Mouse (Mus musculus) limb, embryonic 12.5 days (tissue): ENCODE results near the gene Npff. TPM values are rescaled to one million over a fixed set of nuclear protein-coding genes. Genes with fewer than 3 reads are reported as not detected.

Experiments
- ATAC-seq: fragments of 200-750 bp; cut with Nextera tagmentation; 2 replicates; pipeline ENCODE4 v1.8.0; 2017; ENCODE audit warnings: low read depth, moderate TSS enrichment; ENCODE audit not compliant: insufficient number of reproducible peaks, insufficient read depth, low FRiP score, low TSS enrichment
- H3K27ac ChIP-seq: fragments of 300-500 bp; sonication (generic); 2 replicates; pipeline ENCODE4 v1.5.1; 2016; ENCODE audit warnings: mild to moderate bottlenecking, moderate library complexity
- H3K27me3 ChIP-seq: fragments of 300-500 bp; sonication (generic); 2 replicates; pipeline ENCODE4 v1.6.1; 2016; ENCODE audit warnings: mild to moderate bottlenecking, moderate library complexity
- H3K36me3 ChIP-seq: fragments of 300-500 bp; sonication (generic); 2 replicates; pipeline ENCODE4 v1.6.1; 2016; ENCODE audit warnings: mild to moderate bottlenecking, moderate library complexity
- H3K4me1 ChIP-seq: fragments of 300-500 bp; sonication (generic); replicated peaks from 2 replicates; pipeline ENCODE4 v1.6.1; 2016
- H3K4me2 ChIP-seq: fragments of 300-500 bp; sonication (generic); 2 replicates; pipeline ENCODE4 v1.6.1; 2016; ENCODE audit warnings: mild to moderate bottlenecking, moderate library complexity
- H3K4me3 ChIP-seq: fragments of 300-500 bp; sonication (generic); replicated peaks from 2 replicates; pipeline ENCODE4 v1.5.1; 2016; ENCODE audit warnings: mild to moderate bottlenecking
- H3K9ac ChIP-seq: fragments of 300-500 bp; sonication (generic); replicated peaks from 2 replicates; pipeline ENCODE4 v1.6.1; 2016; ENCODE audit warnings: mild to moderate bottlenecking, moderate library complexity
- H3K9me3 ChIP-seq: fragments of 300-500 bp; sonication (generic); 2 replicates; pipeline ENCODE4 v1.6.1; 2016; ENCODE audit warnings: mild to moderate bottlenecking, moderate library complexity
- WGBS: fragments of 180-500 bp; shearing (Covaris S2); methylation state at CpG from one replicate; pipeline ENCODE4 v1.1.7; 2016; 5-methylcytosine and 5-hydroxymethylcytosine counted together
- polyA plus RNA-seq: library from polyadenylated mRNA; unstranded; fragments of >200 nt; fragmentation: Nextera tagmentation; extraction: Ambion mirVana; gene quantifications from 2 replicates; pipeline ENCODE4 v1.2.1, GENCODE M21; 2016

Npff gene
- polyA plus RNA-seq, 1 experiment from 2014 or later = 2.5 TPM

DNA sequence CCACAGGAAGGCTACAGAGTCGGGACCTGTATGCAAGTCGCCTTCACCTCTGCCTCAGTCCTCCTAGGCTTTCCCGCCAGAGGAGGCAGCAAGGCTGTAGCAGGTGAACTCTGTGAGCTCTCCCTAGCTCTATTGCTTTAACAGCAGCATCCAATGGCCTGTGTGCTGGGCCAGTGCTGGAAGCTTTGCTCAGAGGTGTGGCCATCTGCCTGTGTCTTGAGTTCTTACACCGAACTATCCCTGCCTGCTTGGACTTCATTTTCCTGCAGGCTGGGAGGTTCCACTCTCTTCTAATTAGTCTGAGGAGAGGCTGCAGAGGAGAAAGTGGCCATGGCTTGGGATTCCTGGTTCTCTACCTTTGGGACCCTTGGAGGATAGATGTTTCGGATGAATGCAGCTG is 12.7 kb downstream of the Npff start:
- no peak overlapping the region for H3K4me3 ChIP-seq
- peaks cover 46% of the 10 kb centered on the region for H3K4me1 ChIP-seq
- WGBS = 23% methylated on average over 5 of the region's 5 CpGs
- H3K36me3 ChIP-seq = peaks cover 16% of the 10 kb centered on the region; the same call in 1 of the 2 replicates
- peak overlapping the region; percentile 35; the same call in 1 of the 2 replicates for H3K9ac ChIP-seq
- peak overlapping the region; percentile 87 for H3K27ac ChIP-seq
- no peaks in the 10 kb centered on the region for H3K9me3 ChIP-seq
- H3K4me2 ChIP-seq = peak overlapping the region; percentile 83; the same call in 1 of the 2 replicates
- no peaks in the 10 kb centered on the region for H3K27me3 ChIP-seq
- ATAC-seq = no peak

- Histone ChIP-seq H3K4me3 (peak overlapping the region; percentile 59), H3K9ac (peak overlapping the region; percentile 61; the same call in 1 of the 2 replicates), H3K27ac (peak overlapping the region; percentile 87), H3K36me3 (peaks cover 16% of the 10 kb centered on the region; the same call in 1 of the 2 replicates), H3K9me3 (no peaks in the 10 kb centered on the region), H3K4me2 (peak overlapping the region; percentile 83), H3K4me1 (peaks cover 46% of the 10 kb centered on the region), H3K27me3 (no peaks in the 10 kb centered on the region)
- no peak for ATAC-seq
- whole genome bisulfite sequencing = 6% methylated on average over 6 of the region's 6 CpGs
Measured at GRCm38 (mm10) chr15:102511285-102511833, 13.4 kb downstream of the Npff start.

DNA sequence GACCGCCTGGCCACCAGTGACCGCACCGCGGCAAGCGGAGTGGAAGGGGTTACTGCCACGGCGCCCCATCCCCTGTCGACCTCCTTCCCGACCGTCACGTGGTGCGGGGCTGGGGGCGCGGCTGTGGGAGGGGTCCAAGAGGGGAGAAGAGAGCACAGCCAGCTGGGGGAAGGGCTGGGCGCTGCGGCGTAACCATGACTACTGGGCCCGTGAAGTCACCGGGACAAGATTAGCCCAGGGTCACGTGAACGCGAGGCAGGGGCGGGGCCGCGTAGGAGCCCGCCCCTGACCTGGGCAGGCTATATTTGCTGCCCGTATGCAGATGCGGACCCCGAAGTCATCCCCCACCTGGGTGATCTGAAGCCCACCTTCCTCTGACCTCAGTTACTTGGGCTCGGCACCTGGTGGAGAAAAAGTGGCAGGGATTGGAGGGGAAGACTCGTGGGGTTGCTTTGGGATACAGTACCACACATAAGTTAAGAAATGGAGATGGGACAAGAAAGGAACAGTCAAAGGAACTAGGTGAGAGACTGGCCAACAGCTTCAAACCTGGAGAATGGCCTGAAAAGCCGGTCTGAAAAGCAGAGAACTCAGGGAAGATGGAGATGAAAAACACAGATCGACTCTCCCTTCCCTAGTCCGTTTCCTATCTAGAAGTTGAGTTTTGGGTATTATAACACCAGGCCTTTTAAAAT is 14.0 kb downstream of the Npff start:
- Histone ChIP-seq H3K9me3 (no peaks in the 10 kb centered on the region), H3K27ac (peak overlapping the region; percentile 87)
- peak; percentile 92 for ATAC-seq

DNA sequence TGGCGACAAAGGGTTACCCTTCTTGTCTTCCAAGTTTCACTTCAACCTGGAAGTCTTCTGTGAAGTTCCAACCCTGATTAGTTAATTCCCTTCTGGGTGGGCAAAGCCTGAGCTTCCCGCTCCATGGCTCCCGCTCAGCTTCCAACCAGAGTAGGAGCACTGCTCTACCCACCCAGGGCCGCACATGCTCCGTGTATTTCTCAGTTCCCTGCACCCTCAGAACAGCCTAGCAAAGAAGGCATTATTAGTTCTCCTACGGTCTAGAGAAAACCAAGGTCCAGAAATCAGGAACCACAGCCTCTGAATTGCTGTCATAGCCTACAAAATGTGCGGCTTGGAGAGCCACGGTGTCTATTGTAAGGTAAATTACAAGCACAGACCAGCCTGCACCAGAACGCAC is 14.6 kb downstream of the Npff start:
- Histone ChIP-seq H3K9me3 (no peaks in the 10 kb centered on the region), H3K4me1 (peaks cover 34% of the 10 kb centered on the region), H3K27me3 (no peaks in the 10 kb centered on the region), H3K4me3 (peak overlapping the region; percentile 59), H3K4me2 (peak overlapping the region; percentile 83), H3K9ac (peak overlapping the region; percentile 61), H3K27ac (peak overlapping the region; percentile 87), H3K36me3 (peaks cover 27% of the 10 kb centered on the region)
- ATAC-seq = peak; percentile 52
- 5% methylated on average over 9 of the region's 9 CpGs for WGBS

More for the DNA sequence above, 14.0 kb downstream of the Npff start:
- Histone ChIP-seq H3K27me3 (no peaks in the 10 kb centered on the region), H3K4me1 (peaks cover 40% of the 10 kb centered on the region), H3K4me2 (peak overlapping the region; percentile 83), H3K4me3 (peak overlapping the region; percentile 59), H3K36me3 (peaks cover 21% of the 10 kb centered on the region), H3K9ac (peak overlapping the region; percentile 61)
- WGBS = 3% methylated on average over 34 of the region's 34 CpGs

- Histone ChIP-seq H3K4me2 (no peak overlapping the region), H3K4me3 (no peak overlapping the region), H3K27me3 (no peaks in the 10 kb centered on the region), H3K27ac (no peak overlapping the region), H3K36me3 (peaks cover 45% of the 10 kb centered on the region), H3K4me1 (peaks cover 34% of the 10 kb centered on the region), H3K9ac (no peak overlapping the region), H3K9me3 (no peaks in the 10 kb centered on the region)
- ATAC-seq = no peak
- 83% methylated on average over 3 of the region's 3 CpGs for WGBS
Measured at GRCm38 (mm10) chr15:102508336-102508735, 16.4 kb downstream of the Npff start.

DNA sequence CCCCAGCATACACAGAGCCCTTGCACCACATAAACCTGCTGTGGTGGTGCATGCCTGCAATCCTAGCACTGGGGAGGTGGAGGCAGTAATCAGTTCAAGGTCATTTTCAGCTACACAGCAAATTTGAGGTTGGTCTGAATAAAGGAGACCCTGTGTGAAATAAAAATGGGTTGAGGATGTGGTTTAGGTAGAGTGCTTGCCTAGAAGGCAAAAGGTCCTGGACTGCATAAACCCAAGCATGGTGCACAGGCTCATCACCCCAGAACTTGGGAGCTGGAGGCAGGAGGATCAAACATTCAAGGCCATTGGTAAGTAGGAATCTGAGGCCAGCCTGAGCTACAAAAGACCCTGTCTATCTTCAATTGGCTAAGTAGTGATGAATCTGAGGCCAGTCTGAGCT is 17.2 kb downstream of the Npff start:
- H3K4me3 ChIP-seq = no peak overlapping the region
- no peak overlapping the region for H3K9ac ChIP-seq
- no peak overlapping the region for H3K4me2 ChIP-seq
- H3K36me3 ChIP-seq = peaks cover 52% of the 10 kb centered on the region
- H3K4me1 ChIP-seq = peaks cover 30% of the 10 kb centered on the region
- H3K9me3 ChIP-seq = no peaks in the 10 kb centered on the region
- H3K27ac ChIP-seq = no peak overlapping the region
- ATAC-seq = no peak
- H3K27me3 ChIP-seq = no peaks in the 10 kb centered on the region

- H3K4me3 ChIP-seq = no peak overlapping the region
- H3K9ac ChIP-seq = no peak overlapping the region
- WGBS = 92% methylated on average over 1 of the region's 1 CpGs
- no peaks in the 10 kb centered on the region for H3K27me3 ChIP-seq
- H3K4me1 ChIP-seq = peaks cover 23% of the 10 kb centered on the region
- H3K9me3 ChIP-seq = no peaks in the 10 kb centered on the region
- H3K4me2 ChIP-seq = no peak overlapping the region
- H3K27ac ChIP-seq = no peak overlapping the region
- no peak for ATAC-seq
- H3K36me3 ChIP-seq = peaks cover 59% of the 10 kb centered on the region
Measured at GRCm38 (mm10) chr15:102506864-102507263, 17.9 kb downstream of the Npff start.

DNA sequence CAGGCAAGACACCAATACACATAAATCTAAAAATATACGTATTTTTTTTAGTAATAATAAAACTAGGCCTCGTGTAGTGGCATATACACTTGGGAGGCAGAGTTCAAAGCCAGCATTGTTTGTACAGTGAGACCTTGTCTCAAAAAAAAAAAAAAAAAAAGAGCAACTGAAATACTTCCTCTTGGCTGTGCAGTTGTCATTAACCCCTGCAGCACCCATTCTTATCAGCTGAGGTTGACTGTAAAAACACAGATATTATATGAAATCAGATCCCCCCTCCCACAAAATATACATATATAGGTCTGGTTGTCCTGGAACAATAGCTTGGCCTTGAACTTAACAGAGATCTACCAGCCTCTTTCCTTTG is 18.3 kb downstream of the Npff start:
- H3K9ac ChIP-seq = no peak overlapping the region
- H3K9me3 ChIP-seq = no peaks in the 10 kb centered on the region
- no peak for ATAC-seq
- H3K4me1 ChIP-seq = peaks cover 18% of the 10 kb centered on the region
- 70% methylated on average over 2 of the region's 2 CpGs for WGBS
- H3K27me3 ChIP-seq = no peaks in the 10 kb centered on the region
- H3K4me3 ChIP-seq = no peak overlapping the region
- H3K27ac ChIP-seq = no peak overlapping the region
- no peak overlapping the region for H3K4me2 ChIP-seq
- peaks cover 63% of the 10 kb centered on the region for H3K36me3 ChIP-seq

DNA sequence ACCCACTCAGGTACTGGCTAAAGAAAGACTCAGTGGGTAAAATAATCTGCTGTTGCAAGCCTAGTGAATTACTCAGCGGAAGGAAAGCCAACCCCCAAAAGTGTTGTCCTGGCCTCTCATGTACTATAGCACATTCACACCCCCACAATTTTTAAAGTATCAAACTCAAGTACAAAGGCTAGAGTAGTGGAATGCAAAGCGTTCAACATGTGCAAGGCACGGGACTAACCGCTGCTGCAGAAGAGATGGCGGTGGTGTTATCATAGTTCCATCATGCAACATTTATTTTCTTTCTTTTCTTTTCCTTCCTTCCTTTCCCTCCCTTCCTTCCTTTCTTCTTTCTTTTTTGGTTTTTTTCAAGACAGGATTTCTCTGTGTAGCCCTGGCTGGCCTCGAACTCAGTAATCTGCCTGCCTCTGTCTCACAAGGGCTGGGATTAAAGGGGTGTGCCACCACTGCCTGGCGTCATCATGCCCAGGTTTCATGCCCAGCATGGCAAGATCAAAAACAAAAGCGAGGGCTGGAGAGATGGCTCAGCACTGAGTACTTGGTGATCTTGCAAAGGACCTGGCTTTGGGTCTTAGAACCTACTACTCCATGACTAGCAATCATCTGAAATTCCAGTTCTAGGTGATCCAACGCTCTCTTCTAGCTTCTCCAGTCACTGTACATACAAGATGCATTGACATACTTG is 18.8 kb downstream of the Npff start:
- Histone ChIP-seq H3K4me3 (no peak overlapping the region), H3K27me3 (no peaks in the 10 kb centered on the region), H3K9me3 (no peaks in the 10 kb centered on the region), H3K4me2 (no peak overlapping the region), H3K9ac (no peak overlapping the region), H3K4me1 (peaks cover 13% of the 10 kb centered on the region), H3K27ac (0 out of 2 replicates have a peak overlapping the region, but pooled peaks have one; percentile 29), H3K36me3 (peaks cover 69% of the 10 kb centered on the region)
- ATAC-seq = no peak
- WGBS = 86% methylated on average over 9 of the region's 9 CpGs

- Histone ChIP-seq H3K4me2 (no peak overlapping the region), H3K27ac (no peak overlapping the region), H3K36me3 (peaks cover 76% of the 10 kb centered on the region), H3K4me1 (peaks cover 11% of the 10 kb centered on the region), H3K9me3 (no peaks in the 10 kb centered on the region), H3K9ac (no peak overlapping the region), H3K4me3 (no peak overlapping the region), H3K27me3 (no peaks in the 10 kb centered on the region)
- 66% methylated on average over 12 of the region's 12 CpGs for WGBS
- no peak for ATAC-seq
Measured at GRCm38 (mm10) chr15:102505073-102505769, 19.5 kb downstream of the Npff start.
